Mouse (Mus musculus) subcutaneous adipose tissue, adult 2 months (tissue): ENCODE measurements around the gene Gnl1. TPM values are rescaled to one million over a fixed set of nuclear protein-coding genes. Genes with fewer than 3 reads are reported as not detected.

Experiments
- polyA plus RNA-seq: library from polyadenylated mRNA; depleted of rRNA; stranded (reverse); fragments of >200 nt; gene quantifications from 2 replicates; pipeline ENCODE4 v1.2.3, GENCODE M21; 2012; ENCODE audit warnings: low replicate concordance; rRNA removed

The Gnl1 gene
- 23.8 and 31.5 TPM in 2 replicates for polyA plus RNA-seq

GRCm38 (mm10) chr17:35979401-35980362, at the start of gene Gnl1, which contains the start of gene Prr3:
Gnl1 (plus strand) TSS chr17:35979851.
Prr3 (minus strand) TSS chr17:35980236.

GRCm38 (mm10) chr17:35969418-35970389, 9.9 kb upstream of the Gnl1 start, which contains the start of gene Abcf1:
Abcf1 (minus strand) TSS chr17:35969761.

GRCm38 (mm10) chr17:36020191-36021073, 40.8 kb downstream of the Gnl1 start, which contains the start of gene H2-T24:
H2-T24 (minus strand) TSS chr17:36020560.

GRCm38 (mm10) chr17:36032351-36032875, 52.8 kb downstream of the Gnl1 start, which contains the start of gene H2-T23:
H2-T23 (minus strand) TSS chr17:36032855.

Other genes with a start within 250 kb of the Gnl1 start
- gene Ier3, start 158.2 kb upstream of the Gnl1 start, polyA plus RNA-seq: 11.6 and 26.3 TPM in 2 replicates
- gene Flot1, start 156.6 kb upstream of the Gnl1 start, polyA plus RNA-seq: 74.1 and 117 TPM in 2 replicates
- gene Tubb5, start 141.5 kb upstream of the Gnl1 start, polyA plus RNA-seq: 262 and 722 TPM in 2 replicates
- gene Mdc1, start 138.3 kb upstream of the Gnl1 start, polyA plus RNA-seq: 6.8 and 17.1 TPM in 2 replicates
- 8.9 and 33.1 TPM in 2 replicates for gene Nrm, start 118.5 kb upstream of the Gnl1 start, polyA plus RNA-seq
- gene Ppp1r18, start 114.3 kb upstream of the Gnl1 start, polyA plus RNA-seq: 70.8 and 77.1 TPM in 2 replicates
- 59.8 and 74.9 TPM in 2 replicates for gene Dhx16, start 100.0 kb upstream of the Gnl1 start, polyA plus RNA-seq
- 56.2 and 59.4 TPM in 2 replicates for gene 2310061I04Rik, start 82.4 kb upstream of the Gnl1 start, polyA plus RNA-seq
- gene Atat1, start 69.8 kb upstream of the Gnl1 start, polyA plus RNA-seq: 55.6 and 80.0 TPM in 2 replicates
- gene Mrps18b, start 63.5 kb upstream of the Gnl1 start, polyA plus RNA-seq: 122 and 128 TPM in 2 replicates
- 18.8 and 32.6 TPM in 2 replicates for gene Ppp1r10, start 63.4 kb upstream of the Gnl1 start, polyA plus RNA-seq
- 61.7 and 91.3 TPM in 2 replicates for gene Abcf1, start 10.1 kb upstream of the Gnl1 start, polyA plus RNA-seq
- 18.8 and 28.7 TPM in 2 replicates for gene Prr3, start 385 bp downstream of the Gnl1 start, polyA plus RNA-seq
- gene H2-T24, start 40.7 kb downstream of the Gnl1 start, polyA plus RNA-seq: 2.8 and 14.8 TPM in 2 replicates
- 124 and 208 TPM in 2 replicates for gene H2-T23, start 53.0 kb downstream of the Gnl1 start, polyA plus RNA-seq
- 82.2 and 154 TPM in 2 replicates for gene H2-T22, start 62.9 kb downstream of the Gnl1 start, polyA plus RNA-seq
- 0.14 TPM in 1 of 2 replicates, not detected in the other for gene Gm6034, start 63.1 kb downstream of the Gnl1 start, polyA plus RNA-seq
- gene Gm11127, start 78.5 kb downstream of the Gnl1 start, polyA plus RNA-seq: 0.21 and 0.52 TPM in 2 replicates
- 0.33 and 0.83 TPM in 2 replicates for gene Gm19684, start 141.8 kb downstream of the Gnl1 start, polyA plus RNA-seq
- 0.33 TPM in 1 of 2 replicates, not detected in the other for gene Gm7030, start 149.6 kb downstream of the Gnl1 start, polyA plus RNA-seq
- gene Gm8909, start 188.7 kb downstream of the Gnl1 start, polyA plus RNA-seq: not detected in 2 replicates
- gene H2-T3, start 210.4 kb downstream of the Gnl1 start, polyA plus RNA-seq: 0.13 TPM in 1 of 2 replicates, not detected in the other